In the genomic region with DNA sequence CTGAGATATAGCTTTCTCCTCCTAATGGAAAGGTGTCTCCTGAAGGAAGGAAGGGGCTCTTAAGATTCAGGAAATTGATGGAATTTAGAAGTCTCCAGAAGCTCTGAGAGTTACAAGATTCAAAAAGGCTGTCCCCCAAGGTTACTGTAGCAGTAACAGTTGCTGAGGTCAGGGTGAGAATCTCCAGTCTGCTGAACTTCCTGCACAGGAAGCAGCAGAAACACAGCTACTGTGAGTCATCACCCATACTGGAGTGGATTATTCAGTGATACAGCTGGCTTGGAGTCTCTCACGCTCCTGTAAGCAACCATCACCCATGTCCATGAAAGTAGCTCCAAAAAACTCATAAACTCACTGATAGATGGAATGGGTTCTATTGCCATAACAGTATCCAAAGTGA, we compare ENCODE assay signal across 20 mouse cellular contexts.
A peak's percentile ranks its signal among the peaks of the same experiment; 100 is the strongest.
DNase-seq lines count a peak whose midpoint lies in the region; ATAC-seq lines count a peak whose summit lies in the region.
"Had no signal": no experiment of that assay in that cellular context is flagged by ENCODE, and none has a peak within 500 bp of the region (broad histone marks: within the 10 kb centered on the region; RNA-seq: fewer than 3 reads in every experiment).

No protein-coding gene starts in this region.

- no peaks in the 10 kb centered on the region for H3K36me3 ChIP-seq in kidney, embryonic 15.5 days
- H3K36me3 ChIP-seq in liver, embryonic 11.5 days (ENCODE audit: control insufficient read depth, insufficient read depth, low read length), result no peaks in the 10 kb centered on the region
- H3K36me3 ChIP-seq: embryonic facial prominence, embryonic 15.5 days; forebrain, embryonic 12.5 days; heart, embryonic 13.5 days; hindbrain, embryonic 15.5 days had no signal

- WGBS in kidney, embryonic 15.5 days, result 65% methylated on average over 1 of the region's 1 CpGs
- WGBS in liver, embryonic 11.5 days, result 48% methylated on average over 1 of the region's 1 CpGs

- 0 out of 2 replicates have a peak, but pooled peaks have one; percentile 40 for ATAC-seq in kidney, embryonic 15.5 days (replicated peaks; ENCODE audit: low FRiP score)
- no peak for ATAC-seq in liver, embryonic 11.5 days (replicated peaks; ENCODE audit: low FRiP score)
- ATAC-seq: forebrain, embryonic 16.5 days; intestine, embryonic 16.5 days had no signal

- no peaks in the 10 kb centered on the region for H3K4me1 ChIP-seq in kidney, embryonic 15.5 days
- H3K4me1 ChIP-seq in liver, embryonic 11.5 days (replicated peaks; ENCODE audit: control insufficient read depth, insufficient read depth, low read length), result no peaks in the 10 kb centered on the region
- H3K4me1 ChIP-seq: embryonic facial prominence, embryonic 15.5 days; forebrain, embryonic 12.5 days; heart, embryonic 13.5 days; hindbrain, embryonic 15.5 days had no signal

- no peak overlapping the region for H3K9ac ChIP-seq in kidney, embryonic 15.5 days
- no peak overlapping the region for H3K9ac ChIP-seq in liver, embryonic 11.5 days (ENCODE audit: low read depth, low read length)
- H3K9ac ChIP-seq: embryonic facial prominence, embryonic 15.5 days; forebrain, embryonic 12.5 days; heart, embryonic 13.5 days; hindbrain, embryonic 15.5 days had no signal

- H3K9me3 ChIP-seq in kidney, embryonic 15.5 days (replicated peaks), result no peaks in the 10 kb centered on the region
- H3K9me3 ChIP-seq in liver, embryonic 11.5 days (ENCODE audit: control insufficient read depth, low read length), result no peaks in the 10 kb centered on the region
- H3K9me3 ChIP-seq: embryonic facial prominence, embryonic 15.5 days; forebrain, embryonic 12.5 days; heart, embryonic 13.5 days; hindbrain, embryonic 15.5 days had no signal

- no peak overlapping the region for H3K4me2 ChIP-seq in kidney, embryonic 15.5 days
- H3K4me2 ChIP-seq in liver, embryonic 11.5 days, result no peak overlapping the region
- H3K4me2 ChIP-seq: embryonic facial prominence, embryonic 15.5 days; forebrain, embryonic 12.5 days; heart, embryonic 13.5 days; hindbrain, embryonic 15.5 days had no signal

- H3K4me3 ChIP-seq in kidney, embryonic 15.5 days (replicated peaks), result no peak overlapping the region
- H3K4me3 ChIP-seq in liver, embryonic 11.5 days (ENCODE audit: low read depth, low read length), result no peak overlapping the region
- H3K4me3 ChIP-seq: embryonic facial prominence, embryonic 15.5 days; forebrain, embryonic 12.5 days; heart, embryonic 13.5 days; hindbrain, embryonic 15.5 days had no signal

- H3K27me3 ChIP-seq in kidney, embryonic 15.5 days, result no peaks in the 10 kb centered on the region
- H3K27me3 ChIP-seq in liver, embryonic 11.5 days (replicated peaks; ENCODE audit: control insufficient read depth, insufficient read depth, low read length), result no peaks in the 10 kb centered on the region
- H3K27me3 ChIP-seq: embryonic facial prominence, embryonic 15.5 days; forebrain, embryonic 12.5 days; heart, embryonic 13.5 days; hindbrain, embryonic 15.5 days had no signal

- H3K27ac ChIP-seq in kidney, embryonic 15.5 days, result no peak overlapping the region
- H3K27ac ChIP-seq in liver, embryonic 11.5 days (ENCODE audit: low read depth, low read length), result no peak overlapping the region
- H3K27ac ChIP-seq: embryonic facial prominence, embryonic 15.5 days; forebrain, embryonic 12.5 days; heart, embryonic 13.5 days; hindbrain, embryonic 15.5 days had no signal

- DNase-seq in kidney, postnatal 25 days, result no peak
- DNase-seq in 416B (ENCODE audit: low read depth) (peak; percentile 81), adipocyte (ENCODE audit: low spot score) (no peak)
- DNase-seq in Muller cell, postnatal 12 days (ENCODE audit: inconsistent ontology term), result peak; percentile 82
- peak; percentile 28 for DNase-seq in fibroblast of lung, adult 2 months (ENCODE audit: low read depth)
- no peak for DNase-seq in liver, embryonic 11.5 days (ENCODE audit: low spot score)
- DNase-seq: adrenal gland, adult 8-10 months; cerebellum, adult 18-20 months; cerebellum, postnatal 10 days; embryo, embryonic 11 days; gastrocnemius, postnatal 10 days; heart, postnatal 36 days; kidney, adult 8-10 months had no signal

Comparison
In these comparisons a context has a peak if more than half of its experiments do, and no peak if none do; other contexts are left out.
1. DNase-seq: peak in 416B (single experiment), Muller cell, postnatal 12 days (single experiment) and fibroblast of lung, adult 2 months (single experiment); none in kidney, postnatal 25 days (0 of 2), adipocyte (single experiment) and liver, embryonic 11.5 days (single experiment).